Comparison of ENCODE assay signal across 10 mouse cellular contexts in genomic region chr15:9463521-9464027, GRCm38 (mm10). TPM values are rescaled to one million over a fixed set of nuclear protein-coding genes. Genes with fewer than 3 reads are reported as not detected.
DNase-seq lines count a peak whose midpoint lies in the region; ATAC-seq and TF ChIP-seq lines count a peak whose summit lies in the region.
"Had no signal": no experiment of that assay in that cellular context is flagged by ENCODE, and none has a peak within 500 bp of the region (broad histone marks: within the 10 kb centered on the region; RNA-seq: fewer than 3 reads in every experiment).

No protein-coding gene starts in this region.

- TF ChIP-seq RAD21 in CH12.LX (IDR thresholded peaks at IDR 0.05; ENCODE audit: low read depth, low read length), result no peak

- DNase-seq in embryo, embryonic 10 days (ENCODE audit: low spot score), result peak; percentile 18
- no peak for DNase-seq in embryo, embryonic 9.5 days (ENCODE audit: extremely low spot score)
- DNase-seq in CH12.LX (ENCODE audit: extremely low read depth), result peak; percentile 76
- DNase-seq in mesoderm, embryonic 11.5 days (ENCODE audit: low read depth, low spot score), result peak; percentile 15
- no peak for DNase-seq in midbrain, postnatal 0 days (ENCODE audit: low spot score)
- DNase-seq in left cerebral cortex, postnatal 10 days (ENCODE audit: extremely low spot score in 1 of 2, low spot score in 2 of 2), result no peak
- DNase-seq in layer of hippocampus, adult 18-20 months (ENCODE audit: low spot score in 2 of 2), result no peak
- DNase-seq: cerebellum, adult 8-10 months had no signal

- H3K4me1 ChIP-seq in CH12.LX (ENCODE audit: control insufficient read depth in 1 of 2, insufficient read depth in 2 of 2), result peaks cover 4 to 37% of the 10 kb centered on the region in 2 experiments; a peak in 3 of 4 replicates
- no peaks in the 10 kb centered on the region for H3K4me1 ChIP-seq in midbrain, postnatal 0 days (ENCODE audit: insufficient read depth, low read length)

- dilution Hi-C loops in CH12.LX (cut with MboI; ENCODE audit: extremely low pct_ligation_motif_present, extremely low pct_unique_long_range_greater_than_20kb, low sequenced_read_pairs), result no loop called here

- no peak for TF ChIP-seq POLR2A in CH12.LX (IDR thresholded peaks at IDR 0.05; ENCODE audit: low read depth, low read length)

- ATAC-seq in erythroid progenitor cell, adult 5-6 weeks (replicated peaks; ENCODE audit: low FRiP score, poor library complexity, severe bottlenecking), result peak; percentile 46; the same call in 1 of the 2 replicates
- no peak for ATAC-seq in midbrain, postnatal 0 days (ENCODE audit: low FRiP score)

- no peaks in the 10 kb centered on the region for H3K27me3 ChIP-seq in CH12.LX (replicated peaks)
- H3K27me3 ChIP-seq in midbrain, postnatal 0 days (ENCODE audit: insufficient read depth, low read length), result no peaks in the 10 kb centered on the region

- peak overlapping the region in 1 of 3 experiments; percentile 12 for H3K4me3 ChIP-seq in CH12.LX (replicated peaks in 1 of 3; ENCODE audit: low read depth in 2 of 3, low read length in 2 of 3, poor library complexity in 1 of 3)
- H3K4me3 ChIP-seq in midbrain, postnatal 0 days (ENCODE audit: low read depth, low read length), result no peak overlapping the region

- no peaks in the 10 kb centered on the region for H3K79me2 ChIP-seq in CH12.LX (replicated peaks; ENCODE audit: control insufficient read depth, extremely low read depth, insufficient read depth, poor library complexity, severe bottlenecking)

- in situ Hi-C loops in CH12.LX (cut with MboI; ENCODE audit: low pct_ligation_motif_present, low pct_unique_long_range_greater_than_20kb, low sequenced_read_pairs), result loop anchor here (25.0 kb wide), 1 partner anchor 99 kb away; no protein-coding TSS in a partner anchor

- H3K36me3 ChIP-seq in CH12.LX (replicated peaks in 1 of 2; ENCODE audit: control insufficient read depth in 1 of 2, insufficient read depth in 1 of 2, low read length in 1 of 2), result no peaks in the 10 kb centered on the region
- no peaks in the 10 kb centered on the region for H3K36me3 ChIP-seq in midbrain, postnatal 0 days (ENCODE audit: insufficient read depth, low read length)

- H3K9me3 ChIP-seq in CH12.LX (replicated peaks; ENCODE audit: low read length), result no peaks in the 10 kb centered on the region
- no peaks in the 10 kb centered on the region for H3K9me3 ChIP-seq in midbrain, postnatal 0 days (ENCODE audit: low read length)

- TF ChIP-seq CTCF in CH12.LX (conservative IDR thresholded peaks at IDR 0.05 in 1 of 2, IDR thresholded peaks at IDR 0.05 in 1 of 2; ENCODE audit: low read depth in 2 of 2, low read length in 2 of 2), result no peak
- no peak for TF ChIP-seq CTCF in midbrain, postnatal 0 days (IDR thresholded peaks at IDR 0.05)

- intact Hi-C loops in left cerebral cortex, postnatal 10 days (cut with DNase I), result no loop called here

- H3K4me2 ChIP-seq in CH12.LX (ENCODE audit: insufficient read depth, low read depth, poor library complexity, severe bottlenecking), result peak overlapping the region; percentile 9; the same call in 1 of the 2 replicates
- H3K4me2 ChIP-seq in midbrain, postnatal 0 days (ENCODE audit: low read depth, low read length, poor library complexity, severe bottlenecking), result no peak overlapping the region

- no peak overlapping the region for H3K27ac ChIP-seq in CH12.LX (ENCODE audit: insufficient read depth, low read depth)
- no peak overlapping the region for H3K27ac ChIP-seq in midbrain, postnatal 0 days (ENCODE audit: low read depth, low read length)

- no peak; the same call in 1 of the 2 replicates for TF ChIP-seq EP300 in CH12.LX (IDR thresholded peaks at IDR 0.05; ENCODE audit: low read length)

- WGBS in midbrain, postnatal 0 days, result 57% methylated on average over 7 of the region's 7 CpGs

- H3K9ac ChIP-seq in CH12.LX (ENCODE audit: insufficient read depth, low read depth), result no peak overlapping the region
- H3K9ac ChIP-seq in midbrain, postnatal 0 days (replicated peaks; ENCODE audit: low read length, poor library complexity, severe bottlenecking), result no peak overlapping the region

TF ChIP-seq in CH12.LX, 34 proteins besides CTCF, POLR2A, EP300 and RAD21:
- TF ChIP-seq ETS1 (conservative IDR thresholded peaks at IDR 0.05; ENCODE audit: low read depth, low read length), result no peak
- no peak for TF ChIP-seq JUN (IDR thresholded peaks at IDR 0.05; ENCODE audit: insufficient read depth, low read depth, low read length)
- TF ChIP-seq ZC3H11A (IDR thresholded peaks at IDR 0.05; ENCODE audit: low read depth, low read length), result no peak
- TF ChIP-seq MYC (IDR thresholded peaks at IDR 0.05; ENCODE audit: low read depth, low read length), result no peak
- no peak for TF ChIP-seq NELFE (IDR thresholded peaks at IDR 0.05; ENCODE audit: low read depth, low read length)
- no peak for TF ChIP-seq TCF12 (IDR thresholded peaks at IDR 0.05; ENCODE audit: low read depth, low read length)
- no peak for TF ChIP-seq ELF1 (IDR thresholded peaks at IDR 0.05; ENCODE audit: low read depth, low read length)
- TF ChIP-seq MEF2A (IDR thresholded peaks at IDR 0.05; ENCODE audit: borderline replicate concordance, low read depth, low read length), result no peak
- no peak for TF ChIP-seq USF2 (conservative IDR thresholded peaks at IDR 0.05; ENCODE audit: low read depth, low read length)
- TF ChIP-seq MAFK (IDR thresholded peaks at IDR 0.05; ENCODE audit: insufficient replicate concordance, low read length), result no peak
- TF ChIP-seq KAT2A (IDR thresholded peaks at IDR 0.05; ENCODE audit: insufficient replicate concordance, low read length), result no peak
- 0 out of 2 replicates have a peak, but pooled peaks have one; percentile 1 for TF ChIP-seq SMC3 (IDR thresholded peaks at IDR 0.05; ENCODE audit: low read depth, low read length)
- no peak for TF ChIP-seq ZMIZ1 (IDR thresholded peaks at IDR 0.05; ENCODE audit: low read depth, low read length)
- TF ChIP-seq E2F4 (IDR thresholded peaks at IDR 0.05; ENCODE audit: insufficient replicate concordance, low read depth, low read length), result no peak
- TF ChIP-seq RCOR1 (conservative IDR thresholded peaks at IDR 0.05; ENCODE audit: low read depth, low read length), result no peak
- TF ChIP-seq PAX5 (IDR thresholded peaks at IDR 0.05; ENCODE audit: low read length), result no peak
- no peak for TF ChIP-seq ZKSCAN1 (IDR thresholded peaks at IDR 0.05; ENCODE audit: borderline replicate concordance, low read depth, low read length)
- TF ChIP-seq IRF4 (IDR thresholded peaks at IDR 0.05; ENCODE audit: low read depth, low read length), result 0 out of 2 replicates have a peak, but pooled peaks have one; percentile 5
- no peak for TF ChIP-seq BHLHE40 (IDR thresholded peaks at IDR 0.05; ENCODE audit: low read depth, low read length)
- TF ChIP-seq CHD1 (IDR thresholded peaks at IDR 0.05; ENCODE audit: low read depth, low read length), result no peak
- no peak for TF ChIP-seq MAX (IDR thresholded peaks at IDR 0.05; ENCODE audit: low read length)
- 0 out of 2 replicates have a peak, but pooled peaks have one; percentile 28 for TF ChIP-seq TBP (conservative IDR thresholded peaks at IDR 0.05; ENCODE audit: low read depth, low read length)

RNA-seq across cellular contexts. Expression of gene Capsl, which starts 27.7 kb away (rescaled TPM):
- total RNA-seq in CH12.LX (2012; rRNA removed) (5.0 and 5.7 TPM in 2 replicates), CH12.LX (2014; rRNA removed) (1.2 TPM in 2 replicates)
- polyA plus RNA-seq in CH12.LX (2012; ENCODE audit: insufficient read length, low read depth), result 1.6 and 2.2 TPM in 2 replicates
- total RNA-seq in erythroid progenitor cell, adult 5-6 weeks (2015; ENCODE audit: low replicate concordance), result 4.0 TPM in 1 of 2 replicates, not detected in the other
- total RNA-seq in erythroid progenitor cell, adult 5-6 weeks (2017; ENCODE audit: low replicate concordance), result not detected in 2 replicates
- 1.7 and 3.0 TPM in 2 replicates for total RNA-seq in midbrain, postnatal 0 days (2014; rRNA removed)
- polyA plus RNA-seq in midbrain, postnatal 0 days (2015; fragmentation: Nextera tagmentation; extraction: Ambion mirVana), result 3.6 and 6.4 TPM in 2 replicates
- 1 to 10 TPM; 2.5 to 2.7 TPM for total RNA-seq in left cerebral cortex, postnatal 10 days (2021)
- 1 to 10 TPM; 2.3 to 2.6 TPM for total RNA-seq in layer of hippocampus, adult 18-20 months (2021)
- polyA plus RNA-seq: C2C12 had no signal

Comparison
In these comparisons a context has a peak if more than half of its experiments do, and no peak if none do; other contexts are left out.
1. DNase-seq: peak in embryo, embryonic 10 days (single experiment), CH12.LX (single experiment) and mesoderm, embryonic 11.5 days (single experiment); none in embryo, embryonic 9.5 days (single experiment), midbrain, postnatal 0 days (single experiment), left cerebral cortex, postnatal 10 days (0 of 2) and layer of hippocampus, adult 18-20 months (0 of 2).